Mouse (Mus musculus) liver, embryonic 14.5 days (tissue): ENCODE data around the gene Rrp9. TPM values are rescaled to one million over a fixed set of nuclear protein-coding genes. Genes with fewer than 3 reads are reported as not detected.
"Not testable (repeated sequence)": the region's sequence is repeated elsewhere in the genome, so short reads cannot be mapped to it uniquely, and the experiment has no call there.

Source experiments
- ATAC-seq: fragments of 200-750 bp; cut with Nextera tagmentation; 2 replicates; pipeline ENCODE4 v1.8.0; 2017; ENCODE audit warnings: moderate number of reproducible peaks, mild to moderate bottlenecking, moderate library complexity; ENCODE audit not compliant: insufficient read depth
- DNase-seq, 3 experiments: peaks; one replicate each; pipeline ENCODE4 v3.0.0-alpha.2; 2012 to 2013; ENCODE audit warnings: low read depth in 3 of 3, low spot score in 3 of 3
- H3K27ac ChIP-seq: fragments of 300-500 bp; sonication (generic); 2 replicates; pipeline ENCODE4 v1.5.1; 2014; ENCODE audit warnings: moderate library complexity, mild to moderate bottlenecking, control low read depth, inconsistent platforms
- H3K27me3 ChIP-seq: fragments of 300-500 bp; sonication (generic); 2 replicates; pipeline ENCODE4 v1.6.1; 2014; ENCODE audit warnings: mild to moderate bottlenecking, low read length, moderate library complexity; ENCODE audit not compliant: control insufficient read depth, insufficient read depth
- H3K36me3 ChIP-seq: fragments of 300-500 bp; sonication (generic); replicated peaks from 2 replicates; pipeline ENCODE4 v1.6.1; 2014; ENCODE audit warnings: low read depth; ENCODE audit not compliant: control insufficient read depth, insufficient read depth
- H3K4me1 ChIP-seq, 2 experiments: fragments of 200-500 bp in 1 of 2; fragments of 300-500 bp in 1 of 2; sonication (generic) in 1 of 2; replicated peaks; 2 replicates each; pipeline ENCODE4 v1.6.1; 2012 to 2014; ENCODE audit warnings: antibody characterized with exemption in 1 of 2, inconsistent platforms in 1 of 2, low read length in 1 of 2; ENCODE audit not compliant: control insufficient read depth in 2 of 2, insufficient read depth in 2 of 2
- H3K4me2 ChIP-seq: fragments of 300-500 bp; sonication (generic); 2 replicates; pipeline ENCODE4 v1.6.1; 2014; ENCODE audit warnings: low read depth, mild to moderate bottlenecking, control low read depth, moderate library complexity
- H3K4me3 ChIP-seq, 2 experiments: fragments of 200-500 bp in 1 of 2; fragments of 300-500 bp in 1 of 2; sonication (generic) in 1 of 2; 2 replicates each; pipeline ENCODE4 v1.5.1; 2012 to 2014; ENCODE audit warnings: low read depth in 2 of 2, low read length in 2 of 2, mild to moderate bottlenecking in 2 of 2, control low read depth in 1 of 2, inconsistent platforms in 1 of 2, moderate library complexity in 1 of 2; ENCODE audit not compliant: insufficient read depth in 1 of 2
- H3K9ac ChIP-seq: fragments of 300-500 bp; sonication (generic); replicated peaks from 2 replicates; pipeline ENCODE4 v1.6.1; 2014; ENCODE audit warnings: mild to moderate bottlenecking, control low read depth, moderate library complexity
- H3K9me3 ChIP-seq: fragments of 300-500 bp; sonication (generic); 2 replicates; pipeline ENCODE4 v1.6.1; 2016; ENCODE audit warnings: low read length, mixed read lengths; ENCODE audit not compliant: control insufficient read depth
- CTCF ChIP-seq: IDR thresholded peaks from 2 replicates; pipeline ENCODE4 v1.5.1; 2016; ENCODE audit warnings: antibody characterized with exemption, low read depth, control low read depth
- EP300 ChIP-seq: IDR thresholded peaks from 2 replicates; pipeline ENCODE4 v1.6.1; 2016; ENCODE audit warnings: antibody characterized with exemption, low read depth
- WGBS: fragments of 180-500 bp; shearing (Covaris S2); extraction: QIAGEN DNeasy Blood & Tissue Kit; methylation state at CpG from one replicate; pipeline ENCODE4 v1.1.7; 2014; ENCODE audit not compliant: insufficient replicate concordance; 5-methylcytosine and 5-hydroxymethylcytosine counted together
- polyA plus RNA-seq, 2 experiments: library from polyadenylated mRNA; depleted of rRNA in 1 of 2; stranded (reverse) in 1 of 2; unstranded in 1 of 2; fragments of >200 nt; fragmentation: Nextera tagmentation in 1 of 2; extraction: Ambion mirVana in 1 of 2; gene quantifications; 2 replicates each; pipeline versions ENCODE4 v1.2.1 to v1.2.3; 2012 to 2014

The Rrp9 gene
- polyA plus RNA-seq, 2 experiments, result 18.8 to 22.1 TPM

- ATAC-seq (no peak), DNase-seq (no peak)
- Histone ChIP-seq H3K36me3 (no peaks in the 10 kb centered on the region; the same call in 1 of the 2 replicates), H3K9me3 (no peaks in the 10 kb centered on the region), H3K9ac (no peak overlapping the region), H3K4me1 (peaks cover 5 to 6% of the 10 kb centered on the region in 2 experiments; a peak in 3 of 4 replicates), H3K27me3 (no peaks in the 10 kb centered on the region), H3K27ac (no peak overlapping the region), H3K4me3 (no peak overlapping the region), H3K4me2 (no peak overlapping the region)
- 78% methylated on average over 17 of the region's 17 CpGs for WGBS
- no peak for TF ChIP-seq EP300
- no peak for TF ChIP-seq CTCF
Observed at GRCm38 (mm10) chr9:106482578-106483115, 6.9 kb downstream of the Rrp9 start.

GRCm38 (mm10) chr9:106483136-106483535 lies 7.4 kb downstream of the Rrp9 start:
- no peak for DNase-seq
- TF ChIP-seq CTCF (no peak), EP300 (no peak)

GRCm38 (mm10) chr9:106483606-106484005 lies 7.8 kb downstream of the Rrp9 start:
- Histone ChIP-seq H3K9ac (no peak overlapping the region), H3K36me3 (no peaks in the 10 kb centered on the region; the same call in 1 of the 2 replicates), H3K27me3 (no peaks in the 10 kb centered on the region), H3K4me3 (no peak overlapping the region), H3K27ac (no peak overlapping the region), H3K4me2 (no peak overlapping the region), H3K4me1 (no peaks in the 10 kb centered on the region), H3K9me3 (no peaks in the 10 kb centered on the region)
- ATAC-seq (no peak), DNase-seq (no peak)
- TF ChIP-seq EP300 (no peak), CTCF (no peak)
- 79% methylated on average over 17 of the region's 17 CpGs for WGBS

More at GRCm38 (mm10) chr9:106483136-106483535, 7.4 kb downstream of the Rrp9 start:
- H3K27ac ChIP-seq, result no peak overlapping the region
- H3K9me3 ChIP-seq, result no peaks in the 10 kb centered on the region
- ATAC-seq, result no peak
- H3K4me3 ChIP-seq, result no peak overlapping the region
- WGBS, result 86% methylated on average over 10 of the region's 10 CpGs
- no peaks in the 10 kb centered on the region for H3K27me3 ChIP-seq
- no peaks in the 10 kb centered on the region; the same call in 1 of the 2 replicates for H3K36me3 ChIP-seq
- no peak overlapping the region for H3K9ac ChIP-seq
- H3K4me2 ChIP-seq, result no peak overlapping the region
- H3K4me1 ChIP-seq, result peaks cover under 1 to 1% of the 10 kb centered on the region in 2 experiments; a peak in 3 of 4 replicates

- Histone ChIP-seq H3K4me3 (no peak overlapping the region), H3K9me3 (no peaks in the 10 kb centered on the region), H3K9ac (no peak overlapping the region), H3K4me2 (no peak overlapping the region), H3K36me3 (no peaks in the 10 kb centered on the region; the same call in 1 of the 2 replicates), H3K27me3 (no peaks in the 10 kb centered on the region), H3K27ac (no peak overlapping the region), H3K4me1 (no peaks in the 10 kb centered on the region)
- ATAC-seq (no peak), DNase-seq (no peak)
- TF ChIP-seq EP300 (no peak), CTCF (no peak)
- 83% methylated on average over 10 of the region's 10 CpGs for WGBS
Observed at GRCm38 (mm10) chr9:106485076-106485475, 9.3 kb downstream of the Rrp9 start.

- H3K27ac ChIP-seq, H3K4me1 ChIP-seq, H3K36me3 ChIP-seq, H3K4me3 ChIP-seq, ATAC-seq, DNase-seq, H3K9ac ChIP-seq, H3K4me2 ChIP-seq, H3K9me3 ChIP-seq, H3K27me3 ChIP-seq: not testable (repeated sequence)
- 63% methylated on average over 6 of the region's 6 CpGs for WGBS
Observed at GRCm38 (mm10) chr9:106487602-106488001, 11.8 kb downstream of the Rrp9 start.
